Comparison of ENCODE assay signal across 16 mouse cellular contexts in genomic region chr5:28251211-28251764, GRCm38 (mm10). TPM values are rescaled to one million over a fixed set of nuclear protein-coding genes. Genes with fewer than 3 reads are reported as not detected.
A peak's percentile ranks its signal among the peaks of the same experiment; 100 is the strongest.
DNase-seq lines count a peak whose midpoint lies in the region; ATAC-seq lines count a peak whose summit lies in the region.
"Had no signal": no experiment of that assay in that cellular context is flagged by ENCODE, and none has a peak within 500 bp of the region (broad histone marks: within the 10 kb centered on the region; RNA-seq: fewer than 3 reads in every experiment).

No protein-coding gene starts in this region.

- H3K4me3 ChIP-seq in forebrain, embryonic 13.5 days = no peak overlapping the region
- no peak overlapping the region for H3K4me3 ChIP-seq in forebrain, embryonic 10.5 days
- no peak overlapping the region for H3K4me3 ChIP-seq in hindbrain, embryonic 14.5 days (replicated peaks; ENCODE audit: low read length)
- H3K4me3 ChIP-seq in kidney, embryonic 16.5 days (ENCODE audit: low read length) = no peak overlapping the region
- H3K4me3 ChIP-seq: heart, embryonic 15.5 days had no signal

- peak; percentile 41; the same call in 1 of the 2 replicates for ATAC-seq in forebrain, embryonic 13.5 days
- peak; percentile 43; the same call in 1 of the 2 replicates for ATAC-seq in hindbrain, embryonic 14.5 days (ENCODE audit: low FRiP score)
- no peak for ATAC-seq in kidney, embryonic 16.5 days (ENCODE audit: low FRiP score, low TSS enrichment)
- ATAC-seq: liver, postnatal 0 days had no signal

- no peak overlapping the region; the same call in 1 of the 2 replicates for H3K27ac ChIP-seq in forebrain, embryonic 13.5 days
- no peak overlapping the region for H3K27ac ChIP-seq in forebrain, embryonic 10.5 days
- H3K27ac ChIP-seq in hindbrain, embryonic 14.5 days = no peak overlapping the region
- no peak overlapping the region for H3K27ac ChIP-seq in kidney, embryonic 16.5 days (ENCODE audit: low read length)
- H3K27ac ChIP-seq: heart, embryonic 15.5 days had no signal

- H3K36me3 ChIP-seq in forebrain, embryonic 13.5 days (ENCODE audit: poor library complexity, severe bottlenecking) = no peaks in the 10 kb centered on the region
- no peaks in the 10 kb centered on the region for H3K36me3 ChIP-seq in forebrain, embryonic 10.5 days (replicated peaks)
- H3K36me3 ChIP-seq in hindbrain, embryonic 14.5 days (replicated peaks; ENCODE audit: control insufficient read depth, insufficient read depth) = no peaks in the 10 kb centered on the region
- no peaks in the 10 kb centered on the region for H3K36me3 ChIP-seq in kidney, embryonic 16.5 days (ENCODE audit: insufficient read depth, low read length)
- H3K36me3 ChIP-seq: G1E; heart, embryonic 15.5 days had no signal

- 37% methylated on average over 4 of the region's 4 CpGs for WGBS in forebrain, embryonic 13.5 days
- WGBS in forebrain, embryonic 10.5 days = 55% methylated on average over 4 of the region's 4 CpGs
- WGBS in hindbrain, embryonic 14.5 days = 39% methylated on average over 4 of the region's 4 CpGs
- 59% methylated on average over 4 of the region's 4 CpGs for WGBS in kidney, embryonic 16.5 days

- no peaks in the 10 kb centered on the region for H3K9me3 ChIP-seq in forebrain, embryonic 13.5 days (replicated peaks)
- no peaks in the 10 kb centered on the region for H3K9me3 ChIP-seq in forebrain, embryonic 10.5 days
- H3K9me3 ChIP-seq in hindbrain, embryonic 14.5 days (ENCODE audit: control insufficient read depth, low read length) = no peaks in the 10 kb centered on the region
- H3K9me3 ChIP-seq in kidney, embryonic 16.5 days (ENCODE audit: low read length) = no peaks in the 10 kb centered on the region
- H3K9me3 ChIP-seq: G1E; heart, embryonic 15.5 days had no signal

- H3K27me3 ChIP-seq in forebrain, embryonic 13.5 days = no peaks in the 10 kb centered on the region
- H3K27me3 ChIP-seq in forebrain, embryonic 10.5 days (ENCODE audit: poor library complexity, severe bottlenecking) = no peaks in the 10 kb centered on the region
- no peaks in the 10 kb centered on the region for H3K27me3 ChIP-seq in hindbrain, embryonic 14.5 days (ENCODE audit: control insufficient read depth, insufficient read depth, low read length)
- H3K27me3 ChIP-seq in kidney, embryonic 16.5 days (ENCODE audit: insufficient read depth, low read length) = no peaks in the 10 kb centered on the region

- H3K9ac ChIP-seq in forebrain, embryonic 13.5 days = no peak overlapping the region
- H3K9ac ChIP-seq in hindbrain, embryonic 14.5 days = no peak overlapping the region
- H3K9ac ChIP-seq in kidney, embryonic 16.5 days (replicated peaks; ENCODE audit: low read length) = no peak overlapping the region
- H3K9ac ChIP-seq: heart, embryonic 15.5 days; liver, postnatal 0 days had no signal

- DNase-seq in forebrain, embryonic 10.5 days (ENCODE audit: extremely low spot score, low spot score) = no peak
- peak; percentile 29 for DNase-seq in right cerebral cortex, postnatal 14 days
- DNase-seq in right cerebral cortex, adult 2 months (ENCODE audit: low spot score in 2 of 2) = no peak
- no peak for DNase-seq in hindbrain, embryonic 14.5 days (ENCODE audit: low spot score)
- peak; percentile 63 for DNase-seq in retina, postnatal 1 day
- DNase-seq in adrenal gland, postnatal 10 days = no peak
- DNase-seq: gastrocnemius, postnatal 25 days; kidney, adult 11 months; liver, postnatal 0 days had no signal

- no peak overlapping the region for H3K4me2 ChIP-seq in forebrain, embryonic 13.5 days
- no peak overlapping the region for H3K4me2 ChIP-seq in hindbrain, embryonic 14.5 days (replicated peaks)
- no peak overlapping the region for H3K4me2 ChIP-seq in kidney, embryonic 16.5 days (replicated peaks; ENCODE audit: low read depth, low read length)
- H3K4me2 ChIP-seq: heart, embryonic 15.5 days had no signal

- peaks cover 8% of the 10 kb centered on the region for H3K4me1 ChIP-seq in forebrain, embryonic 13.5 days
- H3K4me1 ChIP-seq in forebrain, embryonic 10.5 days = peaks cover 11% of the 10 kb centered on the region
- H3K4me1 ChIP-seq in hindbrain, embryonic 14.5 days (replicated peaks; ENCODE audit: control insufficient read depth, insufficient read depth, low read length) = peaks cover 7% of the 10 kb centered on the region
- no peaks in the 10 kb centered on the region for H3K4me1 ChIP-seq in kidney, embryonic 16.5 days (ENCODE audit: insufficient read depth, low read length)
- H3K4me1 ChIP-seq: heart, embryonic 15.5 days had no signal

RNA-seq across cellular contexts. Expression of gene Cnpy1, which starts 5.7 kb away (rescaled TPM):
- 1.7 TPM in 2 replicates for polyA plus RNA-seq in forebrain, embryonic 13.5 days (2015; fragmentation: Nextera tagmentation; extraction: Ambion mirVana)
- polyA plus RNA-seq in forebrain, embryonic 10.5 days (2016; fragmentation: Nextera tagmentation; extraction: Ambion mirVana) = 0.79 and 1.6 TPM in 2 replicates
- polyA plus RNA-seq in hindbrain, embryonic 14.5 days (2014; fragmentation: Nextera tagmentation; extraction: Ambion mirVana) = 2.3 and 30.6 TPM in 2 replicates
- total RNA-seq in adrenal gland, postnatal 10 days (2021) = under 1 TPM; 0.09 to 0.15 TPM
- polyA plus RNA-seq in kidney, embryonic 16.5 days (2015; fragmentation: Nextera tagmentation; extraction: Ambion mirVana) = 0.12 and 0.15 TPM in 2 replicates
- total RNA-seq: gastrocnemius, postnatal 25 days; megakaryocyte progenitor cell, adult 5-6 weeks had no signal
- polyA plus RNA-seq: G1E; heart, embryonic 15.5 days; limb, embryonic 11.5 days; liver, postnatal 0 days; stomach, embryonic 14.5 days had no signal

Comparison
In these comparisons a context has a peak if more than half of its experiments do, and no peak if none do; other contexts are left out.
1. DNase-seq: peak in right cerebral cortex, postnatal 14 days (single experiment) and retina, postnatal 1 day (single experiment); none in forebrain, embryonic 10.5 days (single experiment), right cerebral cortex, adult 2 months (0 of 2), hindbrain, embryonic 14.5 days (single experiment) and adrenal gland, postnatal 10 days (single experiment).